Mouse (Mus musculus) right cerebral cortex, postnatal 25 days (tissue): ENCODE measurements around the gene Hdac4.
A peak's percentile ranks its signal among the peaks of the same experiment; 100 is the strongest.

Experiments used
- DNase-seq: peaks from one replicate; pipeline ENCODE4 v3.0.0; 2022

Hdac4 gene

DNA sequence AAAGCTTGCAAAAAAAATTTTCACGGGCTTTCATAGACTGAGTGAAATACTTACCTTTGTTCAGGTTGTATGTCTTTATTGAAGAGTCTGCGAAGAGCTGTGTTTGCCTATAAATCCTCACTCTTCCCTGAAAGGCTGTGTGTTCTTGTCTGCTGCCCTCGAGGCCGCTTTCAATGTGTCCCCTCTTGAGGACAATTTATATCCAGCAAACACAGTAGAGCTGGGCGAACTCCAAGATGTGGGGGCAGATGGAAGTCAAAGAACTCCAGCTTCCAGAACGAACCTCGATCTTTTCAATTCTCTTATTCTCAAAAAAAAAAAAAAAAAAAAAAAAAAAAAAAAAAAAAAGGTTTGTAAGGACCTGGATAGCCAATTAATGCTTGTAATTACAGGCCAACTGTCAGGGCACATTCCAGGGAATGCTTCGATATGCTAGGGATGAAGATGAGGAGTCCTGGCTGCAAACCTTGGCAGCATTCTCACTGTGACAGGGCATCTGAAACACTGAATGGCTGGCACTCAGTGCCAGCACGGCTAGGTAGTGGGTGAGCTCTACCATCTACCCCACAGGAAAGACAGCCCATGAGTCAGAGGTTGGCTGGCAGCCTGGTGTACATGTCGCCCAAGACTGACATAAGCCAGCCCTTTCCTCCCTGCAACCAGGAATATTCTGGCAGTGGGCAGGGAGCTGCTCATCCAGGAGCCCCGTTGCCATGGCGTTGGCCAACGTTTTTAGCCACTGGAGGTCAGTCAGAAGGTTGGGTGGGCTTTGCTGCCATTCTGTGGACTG is at the start of gene Hdac4:
TSS of gene Hdac4 (minus strand) at position 340 of the 790 bp plus-strand sequence.
- peak; percentile 55 for DNase-seq

DNA sequence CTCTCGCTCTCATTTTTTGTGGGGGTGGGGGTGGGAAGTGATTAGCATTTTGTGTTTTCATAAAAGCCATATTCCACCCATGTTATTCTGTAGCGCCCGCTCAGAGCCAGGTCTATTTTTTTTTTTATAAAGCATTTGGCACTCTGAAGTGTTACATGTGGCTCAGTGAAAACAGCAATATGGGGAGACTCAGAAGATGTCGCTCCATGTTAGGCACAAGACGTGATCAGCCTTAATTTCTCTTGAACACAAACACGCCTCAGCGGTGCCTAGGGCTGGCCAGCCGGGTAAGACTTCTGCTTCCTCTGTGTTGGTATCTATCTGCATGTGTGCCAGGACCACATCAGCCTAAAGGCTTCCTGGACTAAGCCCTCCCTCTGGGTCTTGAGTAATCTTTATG is 48.0 kb upstream of the Hdac4 start:
- no peak for DNase-seq

DNA sequence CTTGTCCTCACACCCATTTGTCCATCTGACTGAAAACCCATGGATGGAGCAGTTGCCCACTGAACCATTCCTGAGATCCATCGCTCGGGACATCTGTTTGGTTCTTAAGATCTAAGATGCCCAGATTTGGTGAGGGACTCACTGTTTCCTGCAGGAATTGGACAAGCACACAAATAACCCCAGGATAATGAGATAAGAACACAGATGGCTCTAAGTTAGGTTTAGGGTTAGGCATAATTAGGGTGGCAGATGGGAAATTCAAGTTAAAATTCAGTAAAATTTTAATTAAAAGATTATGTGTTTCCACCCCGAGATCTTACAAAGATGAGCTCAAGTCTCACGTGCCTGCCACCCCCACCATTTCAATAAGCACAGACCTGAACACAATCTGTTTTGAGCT is 44.6 kb upstream of the Hdac4 start:
- no peak for DNase-seq

DNA sequence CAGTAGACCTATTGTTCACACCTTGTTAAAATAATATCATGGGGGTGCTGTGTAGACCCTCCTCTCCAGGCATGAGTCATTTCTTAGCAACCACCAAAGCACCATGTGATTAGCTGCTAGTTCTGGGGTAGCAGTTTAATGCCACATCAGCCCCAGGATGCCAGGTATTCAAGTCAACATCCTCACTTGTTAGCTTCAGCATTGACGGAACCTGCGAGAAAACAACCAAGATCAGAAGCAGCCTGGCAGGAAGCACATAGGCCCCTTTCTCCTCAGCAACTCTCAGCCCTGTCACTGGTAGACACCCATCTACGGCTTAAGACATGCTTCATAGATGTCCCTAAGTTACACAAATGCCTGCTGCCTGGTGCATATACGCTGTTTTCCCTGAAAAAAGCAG is 40.1 kb upstream of the Hdac4 start:
- no peak for DNase-seq

- DNase-seq = no peak
Observed at GRCm38 (mm10) chr1:92225297-92225696, 29.8 kb upstream of the Hdac4 start.

- DNase-seq = peak; percentile 31
Observed at GRCm38 (mm10) chr1:92223956-92224891, 28.7 kb upstream of the Hdac4 start.

- DNase-seq = no peak
Observed at GRCm38 (mm10) chr1:92216710-92217109, 21.2 kb upstream of the Hdac4 start.

GRCm38 (mm10) chr1:92215996-92216630 is 20.6 kb upstream of the Hdac4 start:
- no peak for DNase-seq

DNA sequence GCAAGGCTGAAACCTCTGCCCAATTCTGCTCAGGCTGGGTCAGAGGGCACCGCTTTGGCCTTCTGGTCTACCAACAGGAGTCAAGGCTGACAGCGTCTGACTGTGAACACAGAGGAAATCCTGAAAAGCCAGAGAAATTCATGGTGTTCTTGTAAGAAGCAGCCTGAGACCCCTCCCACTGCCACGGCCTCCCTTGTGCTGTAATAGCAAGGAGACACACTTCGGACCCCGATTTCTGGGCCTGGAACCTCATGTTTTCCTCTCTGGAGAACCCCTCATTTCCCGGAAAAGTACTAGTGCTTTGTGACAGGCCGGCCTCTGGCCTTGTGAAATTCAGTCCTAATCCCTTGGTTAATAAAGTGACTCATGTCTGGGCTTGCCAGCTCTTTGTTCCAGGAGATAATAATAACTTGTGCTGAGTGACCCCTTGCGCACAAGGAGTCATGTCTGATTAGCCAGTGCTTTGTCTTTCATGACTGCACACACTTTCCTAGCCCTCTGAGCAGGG is 19.7 kb upstream of the Hdac4 start:
- no peak for DNase-seq

- DNase-seq = no peak
Observed at GRCm38 (mm10) chr1:92212003-92212750, 16.7 kb upstream of the Hdac4 start.

GRCm38 (mm10) chr1:92202639-92203352 is 7.3 kb upstream of the Hdac4 start:
- no peak for DNase-seq

DNA sequence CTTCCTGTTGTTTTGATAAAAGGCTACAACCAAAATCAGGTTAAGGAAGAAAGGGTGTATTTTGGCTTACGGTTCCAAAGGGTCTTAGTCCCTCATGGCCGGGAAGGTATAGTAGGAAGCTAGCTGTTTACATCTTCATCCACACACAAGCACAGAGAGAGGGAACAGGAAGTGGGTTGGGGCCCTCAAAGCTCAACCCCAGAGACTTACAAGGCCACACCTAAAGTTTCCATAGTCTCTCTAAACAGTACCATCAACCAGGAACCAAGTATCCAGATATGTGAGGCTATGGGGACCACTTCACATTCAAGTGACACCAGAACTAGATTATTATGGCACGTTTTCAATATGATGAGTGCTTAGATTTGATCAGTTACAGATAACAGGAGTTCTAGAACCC is 5.0 kb downstream of the Hdac4 start:
- DNase-seq = no peak

DNA sequence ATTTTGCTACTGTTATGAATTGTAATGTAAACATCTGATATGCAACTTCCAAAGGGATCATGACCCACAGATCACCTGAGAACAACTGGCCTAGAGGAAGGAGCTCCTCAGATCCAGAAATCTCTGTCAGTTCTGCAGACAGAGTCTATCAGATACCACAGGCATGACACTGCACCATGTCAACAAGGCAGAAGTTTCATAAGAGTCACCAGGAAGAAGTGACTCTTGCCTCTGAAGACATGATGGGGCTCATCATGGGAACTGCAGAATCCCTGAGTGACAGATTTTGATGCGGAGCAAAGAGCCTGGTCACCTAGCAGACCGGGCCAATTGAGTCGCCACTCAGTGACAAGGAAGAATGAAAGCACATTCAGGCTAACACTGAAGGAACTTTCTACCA is 8.4 kb downstream of the Hdac4 start:
- DNase-seq = no peak

GRCm38 (mm10) chr1:92184600-92184999 is 10.9 kb downstream of the Hdac4 start:
- no peak for DNase-seq

DNA sequence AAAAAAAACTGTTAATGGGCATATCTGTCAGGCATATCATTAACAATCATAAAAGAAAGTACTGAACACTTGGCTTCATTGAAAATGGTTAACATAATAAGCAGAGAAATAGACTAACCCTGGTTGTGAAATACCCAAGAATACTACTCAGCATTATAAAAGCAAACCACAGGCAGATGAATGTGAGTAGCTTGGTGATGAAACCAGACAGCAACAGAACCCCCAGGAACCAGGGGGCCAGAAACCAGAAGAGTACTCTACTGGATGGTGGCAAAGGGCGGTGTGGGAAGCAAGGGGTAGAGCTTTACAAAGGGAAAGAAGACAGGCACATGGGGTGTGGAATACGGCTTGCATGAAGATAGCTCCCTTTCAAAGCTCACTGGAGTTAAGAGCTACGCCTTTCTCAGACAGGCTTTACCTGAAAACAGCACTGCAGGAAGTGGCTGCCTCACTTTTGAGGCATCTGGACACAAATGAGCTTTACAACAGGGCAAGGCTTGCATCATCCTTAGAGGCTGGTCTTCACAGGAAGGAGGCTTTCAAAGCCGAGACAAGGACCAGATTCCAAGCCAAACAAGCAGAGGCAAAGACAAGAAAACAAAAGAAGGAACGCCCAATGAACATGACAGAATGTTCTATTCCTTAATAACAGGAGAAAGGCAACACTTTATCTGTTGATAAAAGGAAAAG is 12.3 kb downstream of the Hdac4 start:
- no peak for DNase-seq

DNA sequence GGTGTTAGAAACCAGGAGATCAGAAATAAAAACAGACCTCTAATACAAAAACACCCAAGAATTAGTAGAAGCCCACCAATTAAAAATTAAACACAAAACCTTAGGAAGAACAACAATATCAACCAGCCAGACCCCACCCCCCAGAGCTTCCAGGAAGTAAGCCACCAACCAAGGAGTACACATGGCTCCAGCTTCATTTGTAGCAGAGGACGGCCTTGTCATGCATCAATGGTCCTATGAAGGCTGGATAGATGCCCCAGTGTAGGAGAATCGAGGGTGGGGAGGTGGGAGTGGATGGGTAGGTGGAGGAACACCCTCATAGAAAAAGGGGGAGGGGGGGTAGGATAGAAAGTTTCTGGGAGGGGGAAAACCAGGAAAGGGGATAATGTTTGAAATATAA is 13.5 kb downstream of the Hdac4 start:
- no peak for DNase-seq

DNA sequence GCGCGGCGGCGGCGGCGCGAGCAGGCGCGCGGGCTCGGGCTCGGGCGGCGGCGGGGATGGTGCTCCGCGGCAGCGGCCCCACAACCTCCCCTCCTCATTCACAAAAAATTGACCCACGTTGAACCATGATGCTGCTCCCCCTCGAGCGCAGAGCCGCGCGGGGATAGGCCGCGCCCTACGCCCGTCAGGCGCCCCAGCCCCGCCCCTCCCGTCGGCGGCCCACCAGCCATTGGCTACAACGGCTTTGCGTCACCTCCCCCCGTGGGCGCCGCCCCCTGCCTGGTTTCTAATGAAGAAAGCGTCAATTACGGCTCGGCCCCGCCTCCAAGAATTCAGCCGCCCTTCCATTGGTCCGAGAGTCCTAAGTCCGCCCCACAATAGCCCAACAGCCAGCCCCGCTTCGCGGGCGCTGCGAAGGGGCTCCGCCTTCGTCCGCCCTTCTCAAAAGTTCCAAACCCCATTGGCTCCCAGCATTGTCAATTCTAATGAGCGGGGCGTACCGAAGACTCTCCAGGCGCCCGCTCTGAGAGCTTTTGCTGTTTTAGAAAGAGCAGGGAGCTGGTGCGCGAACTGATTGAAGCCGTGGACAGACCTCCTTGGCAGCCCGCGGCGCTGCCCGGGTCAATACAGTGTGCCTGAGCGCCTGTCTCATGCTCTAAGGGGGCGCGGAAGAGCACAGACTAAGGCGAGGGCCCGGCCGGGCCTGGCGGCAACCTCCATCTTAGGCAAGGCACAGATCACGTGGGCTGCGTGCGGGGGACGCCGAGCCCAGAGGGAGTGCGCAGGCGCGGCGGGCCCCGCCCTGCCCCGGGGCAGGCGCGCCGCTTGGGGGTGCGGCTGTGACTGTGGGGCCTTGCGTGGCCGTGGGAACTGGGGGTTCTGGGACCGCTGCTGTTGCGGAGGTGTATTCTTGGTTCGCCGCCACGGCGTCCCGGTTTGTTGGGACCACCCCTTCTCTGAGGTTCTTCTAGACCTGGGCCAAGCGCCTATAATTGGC is 15.1 kb downstream of the Hdac4 start:
- DNase-seq = peak; percentile 100

DNA sequence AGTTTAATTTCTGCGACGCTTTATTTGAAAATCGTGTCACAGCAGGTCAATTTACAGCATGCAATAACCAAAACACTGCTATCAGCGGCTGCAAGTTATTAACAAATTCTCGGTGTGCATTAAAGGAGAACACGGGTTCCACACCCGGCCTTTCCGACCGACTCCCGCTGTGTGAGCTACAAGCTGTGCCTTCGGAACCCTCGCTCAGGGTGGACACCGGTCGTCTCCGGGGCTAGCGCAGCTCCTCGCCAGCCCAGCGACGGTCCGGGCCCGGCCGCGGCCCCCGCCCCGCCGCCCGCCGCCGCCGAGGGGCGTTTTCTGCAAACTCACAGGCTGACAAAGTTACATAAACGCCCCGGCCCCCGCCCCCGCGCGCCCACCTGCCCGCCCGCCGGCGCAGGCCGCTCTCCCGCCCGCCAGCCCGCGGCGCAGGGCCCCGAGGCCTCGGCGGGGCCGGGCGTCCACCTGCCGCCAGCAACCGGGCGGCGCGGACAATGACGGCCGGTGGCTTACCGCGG is 16.0 kb downstream of the Hdac4 start:
- peak; percentile 51 for DNase-seq

DNA sequence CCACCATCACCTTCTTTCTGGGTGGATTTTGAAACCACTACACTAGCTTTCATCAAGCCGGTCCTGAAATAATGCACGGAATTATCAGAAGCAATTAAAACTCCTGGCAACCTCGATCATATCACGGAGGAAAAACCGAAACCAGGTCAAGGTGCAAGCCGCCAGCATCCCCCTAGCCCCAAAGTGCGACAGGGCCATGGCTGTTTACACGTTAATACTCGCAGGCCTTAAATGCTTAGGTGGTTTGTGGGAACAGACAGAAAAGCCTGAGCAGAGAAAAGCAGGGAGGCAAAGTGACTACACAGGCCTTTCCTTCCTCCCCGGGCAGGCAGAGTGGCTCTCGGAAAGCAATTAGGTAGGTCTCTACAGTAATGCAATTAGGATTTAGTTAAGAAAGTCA is 16.4 kb downstream of the Hdac4 start:
- no peak for DNase-seq
